Mouse (Mus musculus) forebrain, embryonic 10.5 days (tissue): ENCODE measurements around the gene Hist1h4d. TPM values are rescaled to one million over a fixed set of nuclear protein-coding genes. Genes with fewer than 3 reads are reported as not detected.
"Not testable (repeated sequence)": the region's sequence is repeated elsewhere in the genome, so short reads cannot be mapped to it uniquely, and the experiment has no call there.

Experiments used
- DNase-seq: peaks from one replicate; pipeline ENCODE4 v3.0.0-alpha.2; 2017; ENCODE audit warnings: low spot score; ENCODE audit errors: extremely low spot score
- H3K27ac ChIP-seq: fragments of 300-500 bp; sonication (generic); 2 replicates; pipeline ENCODE4 v1.5.1; 2016; ENCODE audit warnings: mild to moderate bottlenecking
- H3K27me3 ChIP-seq: fragments of 300-500 bp; sonication (generic); 2 replicates; pipeline ENCODE4 v1.6.1; 2016; ENCODE audit warnings: mild to moderate bottlenecking; ENCODE audit not compliant: poor library complexity, severe bottlenecking
- H3K36me3 ChIP-seq: fragments of 300-500 bp; sonication (generic); replicated peaks from 2 replicates; pipeline ENCODE4 v1.6.1; 2016; ENCODE audit warnings: mild to moderate bottlenecking, moderate library complexity
- H3K4me1 ChIP-seq: fragments of 300-500 bp; sonication (generic); 2 replicates; pipeline ENCODE4 v1.6.1; 2016
- H3K4me3 ChIP-seq: fragments of 300-500 bp; sonication (generic); 2 replicates; pipeline ENCODE4 v1.5.1; 2016; ENCODE audit warnings: mild to moderate bottlenecking, moderate library complexity
- H3K9me3 ChIP-seq: fragments of 300-500 bp; sonication (generic); 2 replicates; pipeline ENCODE4 v1.6.1; 2016; ENCODE audit warnings: mild to moderate bottlenecking, moderate library complexity
- WGBS: fragments of 180-500 bp; shearing (Covaris S2); methylation state at CpG from one replicate; pipeline ENCODE4 v1.1.7; 2016; 5-methylcytosine and 5-hydroxymethylcytosine counted together
- polyA plus RNA-seq: library from polyadenylated mRNA; unstranded; fragments of >200 nt; fragmentation: Nextera tagmentation; extraction: Ambion mirVana; gene quantifications from 2 replicates; pipeline ENCODE4 v1.2.1, GENCODE M21; 2016

The Hist1h4d gene
- polyA plus RNA-seq, 1 experiment from 2014 or later, result 119 TPM

DNA sequence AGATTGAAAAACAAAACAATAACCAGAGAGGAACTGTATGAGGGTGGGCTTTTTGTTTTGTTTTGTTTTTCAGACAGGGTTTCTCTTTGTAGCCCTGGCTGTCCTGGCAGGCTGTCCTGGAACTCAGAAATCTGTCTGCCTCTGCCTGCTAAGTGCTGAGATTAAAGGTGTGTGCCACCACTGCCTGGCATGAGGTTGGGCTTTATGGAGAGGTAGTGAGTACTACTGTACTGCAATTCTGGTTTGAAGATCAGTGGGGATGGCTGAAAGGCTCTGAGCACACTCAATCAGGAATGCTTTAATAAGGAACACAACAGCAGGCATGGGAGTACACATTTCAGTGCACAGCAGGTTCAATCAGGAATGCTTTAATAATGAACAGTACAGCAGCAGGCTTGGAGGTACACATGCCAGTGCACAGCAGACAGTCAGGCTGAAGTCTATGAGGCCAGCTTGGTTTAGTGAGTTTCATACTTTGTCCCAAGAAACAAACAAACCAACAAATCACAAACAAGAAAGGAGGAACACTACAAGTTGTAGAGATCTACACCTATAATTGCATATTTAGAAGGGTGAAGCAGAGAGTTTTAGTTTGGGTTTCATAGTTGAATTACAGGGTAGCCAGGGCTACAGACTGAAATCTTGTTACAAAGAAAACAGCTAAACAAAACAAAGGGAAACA lies 2.1 kb downstream of the Hist1h4d start:
- Histone ChIP-seq H3K27ac (peak overlapping the region; percentile 94), H3K4me1 (peaks cover 57% of the 10 kb centered on the region), H3K36me3 (no peaks in the 10 kb centered on the region), H3K27me3 (no peaks in the 10 kb centered on the region), H3K9me3 (no peaks in the 10 kb centered on the region), H3K4me3 (peak overlapping the region; percentile 61)
- peak; percentile 30 for DNase-seq

DNA sequence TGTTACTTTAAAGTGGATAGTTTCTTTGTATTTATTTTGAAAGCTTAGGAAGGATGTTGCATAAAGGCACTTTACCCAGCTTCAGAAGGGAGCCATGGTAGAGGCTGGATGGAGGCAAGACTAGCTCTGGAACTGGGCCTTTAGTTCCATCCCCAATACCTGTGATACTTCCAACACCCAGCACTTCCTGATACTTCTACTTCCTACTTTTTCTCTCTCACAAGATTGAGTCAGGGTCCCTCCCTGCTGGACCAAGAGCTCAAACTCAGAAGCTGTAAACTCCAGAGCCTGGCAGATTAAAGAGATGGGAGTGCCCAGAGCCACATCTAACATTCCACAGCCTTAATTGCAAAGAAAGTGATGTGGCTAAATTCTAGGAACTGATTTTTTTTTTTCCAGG lies 2.9 kb downstream of the Hist1h4d start:
- H3K36me3 ChIP-seq, result no peaks in the 10 kb centered on the region
- H3K9me3 ChIP-seq, result no peaks in the 10 kb centered on the region
- peak overlapping the region; percentile 55 for H3K4me3 ChIP-seq
- H3K27me3 ChIP-seq, result no peaks in the 10 kb centered on the region
- peak overlapping the region; percentile 94 for H3K27ac ChIP-seq
- peak; percentile 25 for DNase-seq
- H3K4me1 ChIP-seq, result peaks cover 57% of the 10 kb centered on the region

DNA sequence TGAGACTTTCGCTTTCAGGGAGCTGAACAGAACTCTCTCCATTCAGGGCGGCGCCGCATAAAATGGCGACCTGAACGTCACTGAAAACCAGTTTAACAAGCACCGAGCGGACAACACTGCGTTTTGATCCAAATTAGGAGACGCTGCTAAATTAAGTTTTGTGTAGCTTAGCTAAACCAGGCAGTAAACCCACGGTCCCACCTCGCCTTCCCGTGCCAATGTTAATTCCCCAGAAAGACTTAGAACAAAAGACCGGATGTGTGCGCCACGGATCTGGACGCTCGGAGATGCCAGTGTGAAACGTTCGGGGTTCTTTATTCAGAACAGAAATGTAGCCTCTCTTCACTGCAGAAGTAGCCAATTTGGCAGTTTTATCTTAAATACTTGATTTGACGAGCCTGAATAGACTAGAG lies 3.6 kb downstream of the Hist1h4d start:
- H3K27ac ChIP-seq, result peak overlapping the region; percentile 94
- no peaks in the 10 kb centered on the region for H3K9me3 ChIP-seq
- H3K4me3 ChIP-seq, result peak overlapping the region; percentile 55
- DNase-seq, result peak; percentile 78
- no peaks in the 10 kb centered on the region for H3K27me3 ChIP-seq
- H3K4me1 ChIP-seq, result peaks cover 57% of the 10 kb centered on the region
- WGBS, result under 1% methylated on average over 21 of the region's 21 CpGs
- H3K36me3 ChIP-seq, result no peaks in the 10 kb centered on the region

DNA sequence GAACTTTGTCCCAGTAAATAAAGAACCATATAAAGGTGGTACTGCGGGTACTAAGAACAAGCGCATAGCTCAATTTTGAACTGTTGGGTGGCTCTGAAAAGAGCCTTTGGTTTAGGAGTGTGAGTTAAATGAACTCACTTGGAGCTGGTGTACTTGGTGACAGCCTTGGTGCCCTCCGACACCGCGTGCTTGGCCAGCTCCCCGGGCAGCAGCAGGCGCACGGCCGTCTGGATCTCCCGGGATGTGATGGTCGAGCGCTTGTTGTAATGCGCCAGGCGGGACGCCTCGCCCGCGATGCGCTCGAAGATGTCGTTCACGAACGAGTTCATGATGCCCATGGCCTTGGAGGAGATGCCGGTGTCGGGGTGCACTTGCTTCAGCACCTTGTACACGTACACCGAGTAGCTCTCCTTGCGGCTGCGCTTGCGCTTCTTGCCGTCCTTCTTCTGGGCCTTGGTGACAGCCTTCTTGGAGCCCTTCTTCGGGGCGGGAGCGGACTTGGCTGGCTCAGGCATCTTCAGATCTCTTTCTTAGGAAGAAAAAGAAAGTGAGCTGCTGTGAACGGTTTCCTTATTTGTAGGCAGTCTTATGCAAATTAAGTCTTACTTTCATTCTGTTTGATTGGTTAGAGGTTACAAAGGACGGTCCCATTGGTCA lies 4.2 kb downstream of the Hist1h4d start:
- not testable (repeated sequence) for H3K27me3 ChIP-seq, H3K36me3 ChIP-seq, H3K9me3 ChIP-seq
- Histone ChIP-seq H3K4me3 (peak overlapping the region; percentile 55), H3K27ac (peak overlapping the region; percentile 94), H3K4me1 (peaks cover 52% of the 10 kb centered on the region)
- DNase-seq, result peak; percentile 80
- under 1% methylated on average over 30 of the region's 36 CpGs for WGBS

DNA sequence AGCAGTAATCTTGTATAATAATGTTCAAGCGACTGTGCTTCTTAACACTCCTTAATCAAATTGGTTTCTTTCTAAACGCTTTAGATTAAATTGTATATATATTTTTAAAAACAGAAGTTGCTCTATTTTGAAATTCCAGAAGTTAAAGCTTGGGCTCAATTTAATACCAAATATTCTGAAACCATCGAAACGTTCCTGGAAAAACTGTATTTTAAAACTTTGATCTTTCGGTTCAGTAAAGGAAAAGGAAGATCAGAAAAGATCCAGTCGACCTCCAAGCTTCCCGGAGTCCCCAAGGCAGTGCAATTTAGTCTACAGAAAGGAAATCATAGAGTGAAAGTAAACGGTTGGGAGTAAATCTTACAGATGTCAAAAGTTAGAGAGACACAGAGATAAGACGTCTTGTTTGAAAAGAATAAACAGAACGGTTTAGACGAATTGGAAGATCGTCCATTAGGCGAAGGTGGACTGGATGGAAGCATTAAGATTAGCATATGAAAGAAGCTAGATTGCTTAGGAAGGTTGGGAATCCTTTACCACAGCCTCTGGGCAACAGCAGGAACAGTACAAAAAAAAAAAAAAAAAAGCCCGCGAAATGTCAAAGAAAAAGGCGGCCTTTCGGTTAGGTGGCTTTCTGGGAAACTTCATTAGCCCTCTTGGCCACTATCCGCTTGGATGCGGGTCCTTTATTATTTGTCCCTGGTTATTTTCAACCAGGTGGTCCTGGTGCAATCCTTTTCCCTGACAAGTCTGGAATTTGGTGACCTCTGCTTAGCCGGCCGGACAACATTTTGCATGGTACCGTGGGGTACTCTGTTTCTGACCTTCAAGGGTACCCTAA lies 4.9 kb downstream of the Hist1h4d start:
- no peaks in the 10 kb centered on the region for H3K36me3 ChIP-seq
- DNase-seq, result peak; percentile 46
- no peaks in the 10 kb centered on the region for H3K27me3 ChIP-seq
- no peaks in the 10 kb centered on the region for H3K9me3 ChIP-seq
- 1% methylated on average over 22 of the region's 22 CpGs for WGBS
- peaks cover 45% of the 10 kb centered on the region for H3K4me1 ChIP-seq
- peak overlapping the region; percentile 94 for H3K27ac ChIP-seq
- peak overlapping the region; percentile 55 for H3K4me3 ChIP-seq

DNA sequence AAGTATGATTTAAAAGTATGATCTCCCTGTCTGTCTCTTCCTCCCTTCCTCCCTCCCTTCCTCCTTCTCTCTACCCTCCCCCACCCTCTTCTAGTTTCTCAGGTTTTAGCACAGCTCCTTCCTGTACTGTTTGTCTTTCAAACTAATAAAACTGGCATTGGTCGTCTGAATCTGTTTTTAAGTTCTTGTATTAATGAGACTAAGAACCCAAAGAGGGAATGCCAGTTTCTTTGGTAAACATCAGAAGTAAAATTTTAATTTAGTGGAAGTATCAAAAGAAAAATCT lies 5.5 kb downstream of the Hist1h4d start:
- 7% methylated on average over 1 of the region's 1 CpGs for WGBS
- Histone ChIP-seq H3K4me3 (peak overlapping the region; percentile 55), H3K4me1 (peaks cover 44% of the 10 kb centered on the region), H3K27ac (peak overlapping the region; percentile 94), H3K36me3 (no peaks in the 10 kb centered on the region), H3K27me3 (no peaks in the 10 kb centered on the region), H3K9me3 (no peaks in the 10 kb centered on the region)
- DNase-seq, result no peak

DNA sequence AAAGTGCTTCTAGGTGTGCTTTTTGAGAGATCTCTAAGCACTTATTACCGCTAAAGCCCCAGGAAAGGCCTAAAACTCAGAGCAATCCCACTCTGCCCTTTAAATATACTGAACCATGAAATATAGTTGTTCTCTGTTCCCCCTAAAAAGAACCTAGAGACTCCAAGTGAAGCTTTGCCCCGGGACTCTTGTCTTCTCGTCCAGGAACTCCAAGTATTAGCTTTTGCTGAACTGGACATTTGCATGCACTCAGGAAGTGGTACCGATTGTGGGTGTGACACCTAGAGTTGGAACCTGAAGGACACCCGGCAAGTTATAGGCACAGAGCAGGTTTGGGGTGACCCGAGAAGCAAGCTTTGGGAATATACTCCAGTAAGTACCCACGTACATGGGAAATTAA lies 9.8 kb downstream of the Hist1h4d start:
- peaks cover 10% of the 10 kb centered on the region for H3K4me1 ChIP-seq

DNA sequence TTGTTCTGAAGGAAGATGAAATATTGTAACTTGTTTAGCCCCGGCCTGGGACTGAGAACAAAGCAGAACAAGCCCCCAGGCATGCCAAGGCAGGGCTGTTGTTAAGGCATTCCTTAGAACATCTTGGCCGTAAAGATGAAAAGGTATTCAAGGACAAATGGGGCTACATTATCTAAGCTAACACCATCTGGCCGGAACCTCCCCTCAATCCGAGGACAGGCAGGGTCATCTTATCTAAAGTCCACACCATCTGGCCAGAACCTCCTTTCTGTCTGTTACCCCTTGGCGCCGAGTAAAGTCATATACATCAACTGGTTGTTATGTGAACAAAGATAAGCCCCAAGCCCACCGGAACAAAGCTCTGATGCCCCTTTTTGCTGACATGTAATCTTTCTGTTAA lies 10.5 kb downstream of the Hist1h4d start:
- not testable (repeated sequence) for H3K9me3 ChIP-seq, H3K27ac ChIP-seq, H3K36me3 ChIP-seq, H3K27me3 ChIP-seq, DNase-seq, H3K4me1 ChIP-seq, H3K4me3 ChIP-seq
- WGBS, result 94% methylated on average over 7 of the region's 7 CpGs

More for the DNA sequence above, 9.8 kb downstream of the Hist1h4d start:
- 94% methylated on average over 7 of the region's 7 CpGs for WGBS
- H3K27me3 ChIP-seq, result no peaks in the 10 kb centered on the region
- H3K27ac ChIP-seq, result no peak overlapping the region
- H3K9me3 ChIP-seq, result no peaks in the 10 kb centered on the region
- DNase-seq, result no peak
- H3K4me3 ChIP-seq, result no peak overlapping the region
- H3K36me3 ChIP-seq, result no peaks in the 10 kb centered on the region

DNA sequence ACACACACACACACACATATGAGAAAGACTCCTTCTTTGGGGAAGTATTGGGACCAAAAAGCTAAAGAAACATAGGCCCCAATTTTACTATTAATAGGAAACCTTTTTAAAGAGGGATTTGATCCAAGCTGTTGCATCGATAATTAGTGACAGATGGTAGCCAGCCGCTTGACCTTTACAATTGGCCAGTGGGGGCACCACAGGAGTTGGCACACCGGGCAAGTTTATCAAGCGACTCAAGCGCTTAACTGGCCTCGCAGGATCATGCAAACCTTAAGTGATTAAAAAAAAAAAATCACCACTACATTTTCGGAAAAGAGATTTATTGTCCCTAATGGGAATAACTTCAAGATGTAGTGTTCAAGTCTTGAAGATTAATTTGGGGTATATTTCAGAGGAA lies 11.2 kb downstream of the Hist1h4d start:
- no peaks in the 10 kb centered on the region for H3K27me3 ChIP-seq
- H3K4me1 ChIP-seq, result no peaks in the 10 kb centered on the region
- WGBS, result 89% methylated on average over 7 of the region's 7 CpGs
- no peaks in the 10 kb centered on the region for H3K36me3 ChIP-seq
- H3K27ac ChIP-seq, result 0 out of 2 replicates have a peak overlapping the region, but pooled peaks have one; percentile 27
- H3K9me3 ChIP-seq, result no peaks in the 10 kb centered on the region
- H3K4me3 ChIP-seq, result no peak overlapping the region
- no peak for DNase-seq

DNA sequence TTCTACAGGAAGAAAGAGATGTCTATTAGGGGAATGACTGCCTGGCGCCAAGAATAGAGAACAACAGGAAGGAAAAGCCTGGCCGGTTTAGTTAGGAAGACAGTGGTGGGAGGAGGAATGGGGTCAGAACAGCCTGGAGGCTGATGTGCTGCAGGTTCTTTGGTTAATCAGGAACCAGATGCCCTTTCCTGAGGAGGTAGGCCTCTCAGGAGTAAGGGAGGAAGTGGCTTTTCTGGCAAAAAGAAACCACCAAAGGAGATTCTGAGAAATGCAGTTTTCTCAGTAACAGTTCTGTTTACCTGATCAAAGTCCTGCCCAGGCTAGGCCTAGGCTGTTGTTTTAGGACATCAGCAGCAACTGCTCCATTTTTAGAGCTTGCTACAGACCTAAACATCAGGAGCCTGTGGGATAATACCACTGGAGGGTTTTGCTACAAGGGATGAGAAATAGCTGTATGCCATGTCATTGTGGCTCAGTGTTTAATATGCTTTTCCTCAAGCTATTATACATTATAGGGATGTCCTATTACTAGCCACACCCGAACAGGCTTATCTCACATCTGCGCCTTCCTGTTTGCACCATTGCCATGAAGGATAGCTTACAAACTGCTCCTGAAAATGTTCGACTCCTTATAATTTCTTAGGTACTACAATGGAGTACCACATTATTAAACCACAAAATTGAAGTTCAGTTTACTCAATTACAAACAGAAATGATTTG lies 11.8 kb downstream of the Hist1h4d start:
- H3K4me1 ChIP-seq, result no peaks in the 10 kb centered on the region
- no peak overlapping the region for H3K4me3 ChIP-seq
- WGBS, result 84% methylated on average over 5 of the region's 5 CpGs
- no peaks in the 10 kb centered on the region for H3K9me3 ChIP-seq
- peak overlapping the region; percentile 27 for H3K27ac ChIP-seq
- H3K36me3 ChIP-seq, result no peaks in the 10 kb centered on the region
- no peak for DNase-seq
- H3K27me3 ChIP-seq, result no peaks in the 10 kb centered on the region

DNA sequence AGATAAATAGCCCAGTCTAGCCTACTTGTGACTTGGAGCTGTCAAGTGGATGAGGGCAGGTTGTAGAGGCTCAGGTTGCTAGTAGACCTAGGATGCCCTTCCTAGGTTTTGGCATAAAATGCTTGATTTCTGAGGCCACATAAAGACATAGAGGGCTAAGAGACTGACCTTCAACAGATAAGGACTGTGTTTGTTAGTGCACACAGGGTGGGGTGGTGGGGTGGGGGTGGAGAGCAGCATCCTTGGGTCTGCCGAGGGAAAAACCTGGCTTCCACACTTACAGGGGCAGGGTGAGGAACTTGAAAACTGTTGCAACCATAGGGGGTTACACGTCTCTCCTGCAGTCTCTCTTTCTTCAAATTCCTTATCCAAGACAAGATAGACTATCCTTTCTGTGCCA lies 13.8 kb downstream of the Hist1h4d start:
- Histone ChIP-seq H3K27ac (no peak overlapping the region), H3K9me3 (no peaks in the 10 kb centered on the region), H3K4me3 (no peak overlapping the region), H3K4me1 (no peaks in the 10 kb centered on the region), H3K27me3 (no peaks in the 10 kb centered on the region), H3K36me3 (no peaks in the 10 kb centered on the region)
- no peak for DNase-seq
- 80% methylated on average over 2 of the region's 2 CpGs for WGBS

DNA sequence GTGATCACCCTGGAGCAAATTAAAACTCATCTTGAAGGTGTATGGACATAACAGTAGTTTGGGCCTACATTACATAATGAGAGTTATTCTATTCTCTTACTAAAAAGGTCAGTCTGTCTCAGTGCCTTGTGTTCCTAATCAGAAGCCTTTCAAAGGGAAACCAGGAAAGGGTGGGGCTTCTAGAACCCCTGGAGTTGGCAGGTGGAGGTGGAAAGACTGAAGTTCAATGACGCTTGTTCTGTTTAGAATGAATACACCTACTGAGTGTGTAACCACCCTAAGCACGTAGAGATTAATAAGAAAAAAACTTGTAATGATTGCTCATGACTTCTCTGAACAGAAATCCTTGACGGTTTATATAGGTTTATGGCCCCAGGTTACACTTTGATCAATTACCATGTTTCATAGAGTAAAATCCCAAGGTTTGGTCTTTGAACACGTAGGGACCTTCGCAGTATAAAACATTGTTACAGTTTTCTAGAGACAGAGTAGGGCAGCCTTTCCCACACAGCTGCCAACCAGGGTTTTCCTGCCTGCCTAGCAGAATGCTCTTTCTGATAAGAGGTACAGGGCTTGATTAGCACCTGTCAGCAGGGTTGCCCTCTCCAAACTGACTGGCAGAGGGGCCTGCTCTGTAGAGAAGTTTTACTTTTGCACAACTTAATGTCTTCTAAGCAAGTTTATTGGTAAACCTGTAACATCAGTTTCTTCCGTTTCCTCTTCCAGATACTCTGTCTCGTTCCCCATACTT lies 14.4 kb downstream of the Hist1h4d start:
- DNase-seq, result no peak
- Histone ChIP-seq H3K27ac (no peak overlapping the region), H3K36me3 (no peaks in the 10 kb centered on the region), H3K4me1 (no peaks in the 10 kb centered on the region), H3K27me3 (no peaks in the 10 kb centered on the region), H3K9me3 (no peaks in the 10 kb centered on the region), H3K4me3 (no peak overlapping the region)
- 84% methylated on average over 7 of the region's 7 CpGs for WGBS
